Mouse (Mus musculus) brain, embryonic 14.5 days (tissue): ENCODE data around the gene Sirt3. TPM values are rescaled to one million over a fixed set of nuclear protein-coding genes. Genes with fewer than 3 reads are reported as not detected.

ENCODE experiments used
- DNase-seq: peaks from one replicate; pipeline ENCODE4 v3.0.0-alpha.2; 2011; ENCODE audit warnings: low read depth
- CTCF ChIP-seq: fragments of 200-500 bp; IDR thresholded peaks from 2 replicates; pipeline ENCODE4 v1.5.1; 2012; ENCODE audit warnings: inconsistent platforms, mild to moderate bottlenecking, moderate library complexity, borderline replicate concordance; ENCODE audit not compliant: insufficient read depth, insufficient read length; ENCODE audit errors: extremely low read depth
- POLR2A ChIP-seq: fragments of 200-500 bp; IDR thresholded peaks from 2 replicates; pipeline ENCODE4 v1.6.1; 2012; ENCODE audit warnings: mild to moderate bottlenecking, inconsistent platforms, borderline replicate concordance; ENCODE audit not compliant: poor library complexity, insufficient read depth, insufficient read length, severe bottlenecking; ENCODE audit errors: extremely low read depth
- polyA plus RNA-seq: library from polyadenylated mRNA; depleted of rRNA; stranded (reverse); fragments of >200 nt; gene quantifications from 2 replicates; pipeline ENCODE4 v1.2.3, GENCODE M21; 2012; rRNA removed

Gene Sirt3
- polyA plus RNA-seq, 1 experiment = 41.3 TPM

GRCm38 (mm10) chr7:140821305-140821652, 60.8 kb downstream of the Sirt3 start:
- TF ChIP-seq CTCF (no peak), POLR2A (no peak)
- DNase-seq = no peak

- TF ChIP-seq CTCF (no peak), POLR2A (no peak)
- peak; percentile 40 for DNase-seq
These were observed 61.9 kb downstream of the Sirt3 start for GRCm38 (mm10) chr7:140820173-140820572.

Other genes with a start within 250 kb of the Sirt3 start
- gene Olfr53, start 235.9 kb downstream of the Sirt3 start, polyA plus RNA-seq = not detected in 2 replicates
- gene Olfr539, start 222.4 kb downstream of the Sirt3 start, polyA plus RNA-seq = 0.01 and 0.03 TPM in 2 replicates
- not detected in 2 replicates for gene Olfr45, start 200.4 kb downstream of the Sirt3 start, polyA plus RNA-seq
- not detected in 2 replicates for gene Olfr541, start 185.0 kb downstream of the Sirt3 start, polyA plus RNA-seq
- not detected in 2 replicates for gene Cyp2e1, start 118.6 kb downstream of the Sirt3 start, polyA plus RNA-seq
- 0.15 and 0.18 TPM in 2 replicates for gene Syce1, start 94.5 kb downstream of the Sirt3 start, polyA plus RNA-seq
- 7.7 and 12.8 TPM in 2 replicates for gene Zfp941, start 60.1 kb downstream of the Sirt3 start, polyA plus RNA-seq
- gene Urah, start 47.3 kb downstream of the Sirt3 start, polyA plus RNA-seq = 0.25 TPM in 1 of 2 replicates, not detected in the other
- gene Scgb1c1, start 36.8 kb downstream of the Sirt3 start, polyA plus RNA-seq = 0.23 TPM in 1 of 2 replicates, not detected in the other
- gene Odf3, start 34.5 kb downstream of the Sirt3 start, polyA plus RNA-seq = 0.06 and 0.07 TPM in 2 replicates
- gene Gm45785, start 26.0 kb downstream of the Sirt3 start, polyA plus RNA-seq = 0.19 and 0.21 TPM in 2 replicates
- gene Ric8a, start 25.4 kb downstream of the Sirt3 start, polyA plus RNA-seq = 103 and 106 TPM in 2 replicates
- 26.9 and 32.1 TPM in 2 replicates for gene Bet1l, start 24.7 kb downstream of the Sirt3 start, polyA plus RNA-seq
- gene Psmd13, start 341 bp downstream of the Sirt3 start, polyA plus RNA-seq = 138 and 146 TPM in 2 replicates
- gene Cox8b, start 18.1 kb upstream of the Sirt3 start, polyA plus RNA-seq = not detected in 2 replicates
- 0.18 and 0.21 TPM in 2 replicates for gene Nlrp6, start 38.6 kb upstream of the Sirt3 start, polyA plus RNA-seq
- gene Pgghg, start 59.1 kb upstream of the Sirt3 start, polyA plus RNA-seq = 13.2 and 18.9 TPM in 2 replicates
- 0.78 and 7.3 TPM in 2 replicates for gene Ifitm5, start 68.0 kb upstream of the Sirt3 start, polyA plus RNA-seq
- not detected in 2 replicates for gene Gm45717, start 73.6 kb upstream of the Sirt3 start, polyA plus RNA-seq
- 153 and 201 TPM in 2 replicates for gene Ifitm2, start 73.7 kb upstream of the Sirt3 start, polyA plus RNA-seq
- gene Ifitm1, start 84.9 kb upstream of the Sirt3 start, polyA plus RNA-seq = 23.4 and 31.8 TPM in 2 replicates
- 13.0 and 26.1 TPM in 2 replicates for gene Ifitm3, start 128.5 kb upstream of the Sirt3 start, polyA plus RNA-seq
- gene Ifitm6, start 135.6 kb upstream of the Sirt3 start, polyA plus RNA-seq = 0.73 and 0.77 TPM in 2 replicates
- gene Gm17387, start 146.8 kb upstream of the Sirt3 start, polyA plus RNA-seq = not detected in 2 replicates
- 151 and 166 TPM in 2 replicates for gene B4galnt4, start 178.8 kb upstream of the Sirt3 start, polyA plus RNA-seq
- 2.5 and 2.9 TPM in 2 replicates for gene Pkp3, start 195.9 kb upstream of the Sirt3 start, polyA plus RNA-seq
- 1.8 and 2.1 TPM in 2 replicates for gene Sigirr, start 218.3 kb upstream of the Sirt3 start, polyA plus RNA-seq
- 0.44 and 1.4 TPM in 2 replicates for gene Ano9, start 235.5 kb upstream of the Sirt3 start, polyA plus RNA-seq
- gene Ptdss2, start 240.1 kb upstream of the Sirt3 start, polyA plus RNA-seq = 55.3 and 57.0 TPM in 2 replicates